Mouse (Mus musculus): ENCODE data around the gene Creb3l2. TPM values are rescaled to one million over a fixed set of nuclear protein-coding genes. Genes with fewer than 3 reads are reported as not detected.
"Not testable (repeated sequence)": the region's sequence is repeated elsewhere in the genome, so short reads cannot be mapped to it uniquely, and the experiment has no call there.

The Creb3l2 gene
- polyA plus RNA-seq, 1 experiment from 2014 or later: 2.9 TPM

GRCm38 (mm10) chr6:37463517-37464482 is 21.9 kb upstream of the Creb3l2 start:
- Histone ChIP-seq H3K9ac (replicated peaks) (0 out of 2 replicates have a peak overlapping the region, but pooled peaks have one; percentile 19), H3K4me2 (replicated peaks) (peak overlapping the region; percentile 42), H3K4me3 (peak overlapping the region; percentile 41), H3K27ac (replicated peaks) (0 out of 2 replicates have a peak overlapping the region, but pooled peaks have one; percentile 43)
- not testable (repeated sequence) for H3K9me3 ChIP-seq, H3K4me1 ChIP-seq, H3K36me3 ChIP-seq, H3K27me3 ChIP-seq
- ATAC-seq (replicated peaks): peak; percentile 96
- WGBS: 0% methylated on average over 7 of the region's 25 CpGs

- Histone ChIP-seq H3K4me3 (no peak overlapping the region), H3K36me3 (no peaks in the 10 kb centered on the region), H3K4me1 (0 out of 2 replicates have a peak, but pooled peaks cover 3% of the 10 kb centered on the region), H3K9me3 (no peaks in the 10 kb centered on the region), H3K27me3 (no peaks in the 10 kb centered on the region), H3K27ac (replicated peaks) (no peak overlapping the region), H3K4me2 (replicated peaks) (no peak overlapping the region), H3K9ac (replicated peaks) (no peak overlapping the region)
- 89% methylated on average over 6 of the region's 6 CpGs for WGBS
- ATAC-seq (replicated peaks): no peak
Measured at GRCm38 (mm10) chr6:37460681-37461080, 18.7 kb upstream of the Creb3l2 start.

- not testable (repeated sequence) for H3K4me3 ChIP-seq; ATAC-seq (replicated peaks); H3K27me3 ChIP-seq; H3K36me3 ChIP-seq; H3K9ac ChIP-seq (replicated peaks); H3K9me3 ChIP-seq; H3K27ac ChIP-seq (replicated peaks); H3K4me1 ChIP-seq; H3K4me2 ChIP-seq (replicated peaks)
- 41% methylated on average over 9 of the region's 9 CpGs for WGBS
Measured at GRCm38 (mm10) chr6:37459656-37460055, 17.7 kb upstream of the Creb3l2 start.

- Histone ChIP-seq H3K4me1 (no peaks in the 10 kb centered on the region), H3K4me3 (no peak overlapping the region), H3K9me3 (no peaks in the 10 kb centered on the region), H3K36me3 (no peaks in the 10 kb centered on the region), H3K4me2 (replicated peaks) (no peak overlapping the region), H3K27ac (replicated peaks) (no peak overlapping the region), H3K9ac (replicated peaks) (no peak overlapping the region), H3K27me3 (no peaks in the 10 kb centered on the region)
- 47% methylated on average over 10 of the region's 10 CpGs for whole genome bisulfite sequencing
- ATAC-seq (replicated peaks): no peak
Measured at GRCm38 (mm10) chr6:37457990-37458655, 16.2 kb upstream of the Creb3l2 start.

- WGBS: 63% methylated on average over 5 of the region's 5 CpGs
- Histone ChIP-seq H3K4me2 (replicated peaks) (no peak overlapping the region), H3K9ac (replicated peaks) (no peak overlapping the region), H3K4me1 (no peaks in the 10 kb centered on the region), H3K36me3 (no peaks in the 10 kb centered on the region), H3K27ac (replicated peaks) (no peak overlapping the region), H3K9me3 (no peaks in the 10 kb centered on the region), H3K27me3 (no peaks in the 10 kb centered on the region), H3K4me3 (no peak overlapping the region)
- ATAC-seq (replicated peaks): no peak
Measured at GRCm38 (mm10) chr6:37455540-37455939, 13.6 kb upstream of the Creb3l2 start.

GRCm38 (mm10) chr6:37453047-37453446 is 11.1 kb upstream of the Creb3l2 start:
- H3K9me3 ChIP-seq: no peaks in the 10 kb centered on the region
- no peak overlapping the region for H3K4me2 ChIP-seq (replicated peaks)
- H3K27me3 ChIP-seq: no peaks in the 10 kb centered on the region
- no peak overlapping the region for H3K4me3 ChIP-seq
- H3K9ac ChIP-seq (replicated peaks): no peak overlapping the region
- no peak overlapping the region for H3K27ac ChIP-seq (replicated peaks)
- no peak for ATAC-seq (replicated peaks)
- no peaks in the 10 kb centered on the region for H3K36me3 ChIP-seq
- 78% methylated on average over 4 of the region's 4 CpGs for WGBS
- no peaks in the 10 kb centered on the region for H3K4me1 ChIP-seq

- no peaks in the 10 kb centered on the region for H3K4me1 ChIP-seq
- ATAC-seq (replicated peaks): no peak
Measured at GRCm38 (mm10) chr6:37451664-37452063, 9.7 kb upstream of the Creb3l2 start.

GRCm38 (mm10) chr6:37447704-37448466 is 5.9 kb upstream of the Creb3l2 start:
- ATAC-seq (replicated peaks): peak; percentile 76
- WGBS: 26% methylated on average over 10 of the region's 10 CpGs
- Histone ChIP-seq H3K27me3 (no peaks in the 10 kb centered on the region), H3K4me3 (no peak overlapping the region), H3K4me1 (peaks cover 1% of the 10 kb centered on the region), H3K36me3 (no peaks in the 10 kb centered on the region), H3K9ac (replicated peaks) (no peak overlapping the region), H3K9me3 (no peaks in the 10 kb centered on the region), H3K27ac (replicated peaks) (no peak overlapping the region), H3K4me2 (replicated peaks) (no peak overlapping the region)

More at GRCm38 (mm10) chr6:37451664-37452063, 9.7 kb upstream of the Creb3l2 start:
- Histone ChIP-seq H3K27me3 (no peaks in the 10 kb centered on the region), H3K9ac (replicated peaks) (no peak overlapping the region), H3K27ac (replicated peaks) (no peak overlapping the region), H3K4me3 (no peak overlapping the region), H3K36me3 (no peaks in the 10 kb centered on the region), H3K4me2 (replicated peaks) (no peak overlapping the region), H3K9me3 (no peaks in the 10 kb centered on the region)
- WGBS: 70% methylated on average over 4 of the region's 4 CpGs

- Histone ChIP-seq H3K27ac (replicated peaks) (peak overlapping the region; percentile 75), H3K36me3 (no peaks in the 10 kb centered on the region), H3K27me3 (no peaks in the 10 kb centered on the region), H3K9me3 (no peaks in the 10 kb centered on the region), H3K9ac (replicated peaks) (peak overlapping the region; percentile 50), H3K4me2 (replicated peaks) (peak overlapping the region; percentile 44), H3K4me3 (peak overlapping the region; percentile 74), H3K4me1 (peaks cover 16% of the 10 kb centered on the region)
- WGBS: 41% methylated on average over 4 of the region's 4 CpGs
- peak; percentile 3; the same call in 1 of the 2 replicates for ATAC-seq (replicated peaks)
Measured at GRCm38 (mm10) chr6:37442781-37443180, 835 bp upstream of the Creb3l2 start.

- peak overlapping the region; percentile 57 for H3K9ac ChIP-seq (replicated peaks)
- peak overlapping the region; percentile 74 for H3K4me3 ChIP-seq
- WGBS: 1% methylated on average over 40 of the region's 40 CpGs
- H3K36me3 ChIP-seq: no peaks in the 10 kb centered on the region
- peak overlapping the region; percentile 49 for H3K27ac ChIP-seq (replicated peaks)
- ATAC-seq (replicated peaks): peak; percentile 57
- H3K4me1 ChIP-seq: peaks cover 16% of the 10 kb centered on the region
- H3K27me3 ChIP-seq: no peaks in the 10 kb centered on the region
- H3K9me3 ChIP-seq: no peaks in the 10 kb centered on the region
- H3K4me2 ChIP-seq (replicated peaks): peak overlapping the region; percentile 64
Measured at GRCm38 (mm10) chr6:37441251-37442011, 515 bp downstream of the Creb3l2 start.
